Mouse (Mus musculus): ENCODE results near the gene Cct6b. TPM values are rescaled to one million over a fixed set of nuclear protein-coding genes. Genes with fewer than 3 reads are reported as not detected.
"Not testable (repeated sequence)": the region's sequence is repeated elsewhere in the genome, so short reads cannot be mapped to it uniquely, and the experiment has no call there.

The Cct6b gene
- polyA plus RNA-seq, 1 experiment: 0.16 TPM

GRCm38 (mm10) chr11:82719294-82719693 lies 44.8 kb downstream of the Cct6b start:
- H3K36me3 ChIP-seq (ENCODE audit: control insufficient read depth, insufficient read depth, low read length): no peaks in the 10 kb centered on the region
- no peak overlapping the region for H3K27ac ChIP-seq (ENCODE audit: control insufficient read depth, insufficient read depth, low read length)
- no peak overlapping the region for H3K4me3 ChIP-seq (ENCODE audit: control insufficient read depth, insufficient read depth, low read length)
- peaks cover 3% of the 10 kb centered on the region; the same call in 1 of the 2 replicates for H3K4me1 ChIP-seq (replicated peaks; ENCODE audit: control insufficient read depth, insufficient read depth, low read length)
- 28% methylated on average over 12 of the region's 12 CpGs for WGBS
- DNase-seq: no peak
- H3K27me3 ChIP-seq (ENCODE audit: control insufficient read depth, insufficient read depth, low read length): no peaks in the 10 kb centered on the region
- TF ChIP-seq POLR2A (IDR thresholded peaks at IDR 0.05; ENCODE audit: control insufficient read depth, extremely low read depth, insufficient read depth, low read length, poor library complexity) (no peak), CTCF (IDR thresholded peaks at IDR 0.05; ENCODE audit: borderline replicate concordance, control insufficient read depth, extremely low read depth, insufficient read depth, low read length, poor library complexity) (no peak)

- Histone ChIP-seq H3K36me3 (ENCODE audit: control insufficient read depth, insufficient read depth, low read length) (no peaks in the 10 kb centered on the region), H3K27me3 (ENCODE audit: control insufficient read depth, insufficient read depth, low read length) (no peaks in the 10 kb centered on the region), H3K27ac (ENCODE audit: control insufficient read depth, insufficient read depth, low read length) (no peak overlapping the region), H3K4me3 (ENCODE audit: control insufficient read depth, insufficient read depth, low read length) (no peak overlapping the region), H3K4me1 (replicated peaks; ENCODE audit: control insufficient read depth, insufficient read depth, low read length) (no peaks in the 10 kb centered on the region)
- no peak for TF ChIP-seq CTCF (IDR thresholded peaks at IDR 0.05; ENCODE audit: borderline replicate concordance, control insufficient read depth, extremely low read depth, insufficient read depth, low read length, poor library complexity)
- TF ChIP-seq POLR2A (IDR thresholded peaks at IDR 0.05; ENCODE audit: control insufficient read depth, extremely low read depth, insufficient read depth, low read length, poor library complexity): no peak
- DNase-seq: no peak
- whole genome bisulfite sequencing: 90% methylated on average over 3 of the region's 3 CpGs
Measured at GRCm38 (mm10) chr11:82712681-82713080, 51.4 kb downstream of the Cct6b start.

GRCm38 (mm10) chr11:82708934-82709333 lies 55.2 kb downstream of the Cct6b start:
- TF ChIP-seq POLR2A (IDR thresholded peaks at IDR 0.05; ENCODE audit: control insufficient read depth, extremely low read depth, insufficient read depth, low read length, poor library complexity) (no peak), CTCF (IDR thresholded peaks at IDR 0.05; ENCODE audit: borderline replicate concordance, control insufficient read depth, extremely low read depth, insufficient read depth, low read length, poor library complexity) (no peak)
- Histone ChIP-seq H3K4me3 (ENCODE audit: control insufficient read depth, insufficient read depth, low read length) (no peak overlapping the region), H3K27me3 (ENCODE audit: control insufficient read depth, insufficient read depth, low read length) (no peaks in the 10 kb centered on the region), H3K36me3 (ENCODE audit: control insufficient read depth, insufficient read depth, low read length) (no peaks in the 10 kb centered on the region), H3K4me1 (replicated peaks; ENCODE audit: control insufficient read depth, insufficient read depth, low read length) (no peaks in the 10 kb centered on the region), H3K27ac (ENCODE audit: control insufficient read depth, insufficient read depth, low read length) (no peak overlapping the region)
- DNase-seq: no peak
- 91% methylated on average over 4 of the region's 4 CpGs for WGBS

GRCm38 (mm10) chr11:82705082-82705481 lies 59.0 kb downstream of the Cct6b start:
- H3K4me1 ChIP-seq (replicated peaks; ENCODE audit: control insufficient read depth, insufficient read depth, low read length): no peaks in the 10 kb centered on the region
- H3K27ac ChIP-seq (ENCODE audit: control insufficient read depth, insufficient read depth, low read length): no peak overlapping the region
- no peaks in the 10 kb centered on the region for H3K36me3 ChIP-seq (ENCODE audit: control insufficient read depth, insufficient read depth, low read length)
- no peaks in the 10 kb centered on the region for H3K27me3 ChIP-seq (ENCODE audit: control insufficient read depth, insufficient read depth, low read length)
- no peak for DNase-seq
- WGBS: 83% methylated on average over 6 of the region's 6 CpGs
- TF ChIP-seq POLR2A (IDR thresholded peaks at IDR 0.05; ENCODE audit: control insufficient read depth, extremely low read depth, insufficient read depth, low read length, poor library complexity): no peak
- TF ChIP-seq CTCF (IDR thresholded peaks at IDR 0.05; ENCODE audit: borderline replicate concordance, control insufficient read depth, extremely low read depth, insufficient read depth, low read length, poor library complexity): no peak
- H3K4me3 ChIP-seq (ENCODE audit: control insufficient read depth, insufficient read depth, low read length): no peak overlapping the region

- Histone ChIP-seq H3K4me1 (replicated peaks; ENCODE audit: control insufficient read depth, insufficient read depth, low read length) (no peaks in the 10 kb centered on the region), H3K27ac (ENCODE audit: control insufficient read depth, insufficient read depth, low read length) (no peak overlapping the region), H3K27me3 (ENCODE audit: control insufficient read depth, insufficient read depth, low read length) (no peaks in the 10 kb centered on the region), H3K4me3 (ENCODE audit: control insufficient read depth, insufficient read depth, low read length) (no peak overlapping the region), H3K36me3 (ENCODE audit: control insufficient read depth, insufficient read depth, low read length) (no peaks in the 10 kb centered on the region)
- WGBS: 94% methylated on average over 11 of the region's 11 CpGs
- TF ChIP-seq CTCF (IDR thresholded peaks at IDR 0.05; ENCODE audit: borderline replicate concordance, control insufficient read depth, extremely low read depth, insufficient read depth, low read length, poor library complexity) (no peak), POLR2A (IDR thresholded peaks at IDR 0.05; ENCODE audit: control insufficient read depth, extremely low read depth, insufficient read depth, low read length, poor library complexity) (no peak)
- no peak for DNase-seq
Measured at GRCm38 (mm10) chr11:82699865-82700410, 64.2 kb downstream of the Cct6b start.

GRCm38 (mm10) chr11:82695930-82696329 lies 68.2 kb downstream of the Cct6b start:
- no peak overlapping the region for H3K27ac ChIP-seq (ENCODE audit: control insufficient read depth, insufficient read depth, low read length)
- no peak overlapping the region for H3K4me3 ChIP-seq (ENCODE audit: control insufficient read depth, insufficient read depth, low read length)
- no peaks in the 10 kb centered on the region for H3K36me3 ChIP-seq (ENCODE audit: control insufficient read depth, insufficient read depth, low read length)
- H3K4me1 ChIP-seq (replicated peaks; ENCODE audit: control insufficient read depth, insufficient read depth, low read length): no peaks in the 10 kb centered on the region
- no peak for DNase-seq
- 94% methylated on average over 7 of the region's 7 CpGs for WGBS
- TF ChIP-seq CTCF (IDR thresholded peaks at IDR 0.05; ENCODE audit: borderline replicate concordance, control insufficient read depth, extremely low read depth, insufficient read depth, low read length, poor library complexity) (no peak), POLR2A (IDR thresholded peaks at IDR 0.05; ENCODE audit: control insufficient read depth, extremely low read depth, insufficient read depth, low read length, poor library complexity) (no peak)
- no peaks in the 10 kb centered on the region for H3K27me3 ChIP-seq (ENCODE audit: control insufficient read depth, insufficient read depth, low read length)

GRCm38 (mm10) chr11:82694947-82695346 lies 69.2 kb downstream of the Cct6b start:
- not testable (repeated sequence) for H3K36me3 ChIP-seq (ENCODE audit: control insufficient read depth, insufficient read depth, low read length); H3K4me3 ChIP-seq (ENCODE audit: control insufficient read depth, insufficient read depth, low read length); H3K27ac ChIP-seq (ENCODE audit: control insufficient read depth, insufficient read depth, low read length); H3K27me3 ChIP-seq (ENCODE audit: control insufficient read depth, insufficient read depth, low read length); DNase-seq; H3K4me1 ChIP-seq (replicated peaks; ENCODE audit: control insufficient read depth, insufficient read depth, low read length)

Measured in thymus, adult 2 months (tissue).